Mouse (Mus musculus): ENCODE data around the gene Cyp24a1. TPM values are rescaled to one million over a fixed set of nuclear protein-coding genes. Genes with fewer than 3 reads are reported as not detected.
"Not testable (repeated sequence)": the region's sequence is repeated elsewhere in the genome, so short reads cannot be mapped to it uniquely, and the experiment has no call there.

Gene Cyp24a1
- polyA plus RNA-seq, 1 experiment = 0.04 TPM

GRCm38 (mm10) chr2:170469616-170470308, 27.2 kb downstream of the Cyp24a1 start:
- no peak for DNase-seq
- Histone ChIP-seq H3K4me3 (ENCODE audit: control insufficient read depth, insufficient read depth, low read length) (no peak overlapping the region), H3K36me3 (ENCODE audit: control insufficient read depth, insufficient read depth, low read length) (no peaks in the 10 kb centered on the region), H3K27me3 (ENCODE audit: control insufficient read depth, insufficient read depth, low read length) (no peaks in the 10 kb centered on the region; the same call in 1 of the 2 replicates), H3K4me1 (replicated peaks; ENCODE audit: control insufficient read depth, insufficient read depth, low read length) (no peaks in the 10 kb centered on the region), H3K27ac (ENCODE audit: control insufficient read depth, insufficient read depth, low read length) (no peak overlapping the region)
- WGBS = 1% methylated on average over 10 of the region's 10 CpGs
- TF ChIP-seq CTCF (IDR thresholded peaks at IDR 0.05; ENCODE audit: borderline replicate concordance, control insufficient read depth, extremely low read depth, insufficient read depth, low read length, poor library complexity) (no peak), POLR2A (IDR thresholded peaks at IDR 0.05; ENCODE audit: control insufficient read depth, extremely low read depth, insufficient read depth, low read length, poor library complexity) (no peak)

DNA sequence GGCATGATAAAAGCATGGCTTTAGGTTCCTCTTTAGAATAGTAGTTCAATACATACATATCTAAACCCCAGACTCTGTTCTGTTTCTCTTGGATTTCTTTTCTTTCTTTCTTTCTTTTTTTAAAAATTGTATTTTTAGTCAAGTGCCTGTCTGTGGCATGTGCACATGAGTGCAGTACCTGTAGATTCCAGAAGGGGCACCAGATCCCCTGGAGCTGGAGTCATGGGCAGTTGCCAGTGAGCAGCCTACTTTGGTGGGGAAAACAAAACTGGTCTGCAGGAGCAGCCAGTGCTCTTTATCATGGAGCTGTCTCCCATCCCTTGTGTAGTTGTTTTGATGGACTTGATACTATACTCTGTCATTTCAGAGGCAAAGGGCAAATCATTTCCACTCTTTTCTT, 28.9 kb downstream of the Cyp24a1 start:
- TF ChIP-seq POLR2A (IDR thresholded peaks at IDR 0.05; ENCODE audit: control insufficient read depth, extremely low read depth, insufficient read depth, low read length, poor library complexity) (no peak), CTCF (IDR thresholded peaks at IDR 0.05; ENCODE audit: borderline replicate concordance, control insufficient read depth, extremely low read depth, insufficient read depth, low read length, poor library complexity) (no peak)
- no peaks in the 10 kb centered on the region for H3K36me3 ChIP-seq (ENCODE audit: control insufficient read depth, insufficient read depth, low read length)
- DNase-seq = peak; percentile 30
- no peaks in the 10 kb centered on the region; the same call in 1 of the 2 replicates for H3K27me3 ChIP-seq (ENCODE audit: control insufficient read depth, insufficient read depth, low read length)
- H3K4me3 ChIP-seq (ENCODE audit: control insufficient read depth, insufficient read depth, low read length) = no peak overlapping the region
- H3K4me1 ChIP-seq (replicated peaks; ENCODE audit: control insufficient read depth, insufficient read depth, low read length) = no peaks in the 10 kb centered on the region
- no peak overlapping the region for H3K27ac ChIP-seq (ENCODE audit: control insufficient read depth, insufficient read depth, low read length)

- H3K4me1 ChIP-seq (replicated peaks; ENCODE audit: control insufficient read depth, insufficient read depth, low read length) = no peaks in the 10 kb centered on the region
- 61% methylated on average over 4 of the region's 4 CpGs for WGBS
- no peaks in the 10 kb centered on the region; the same call in 1 of the 2 replicates for H3K27me3 ChIP-seq (ENCODE audit: control insufficient read depth, insufficient read depth, low read length)
- H3K36me3 ChIP-seq (ENCODE audit: control insufficient read depth, insufficient read depth, low read length) = no peaks in the 10 kb centered on the region
- DNase-seq = no peak
- no peak overlapping the region for H3K4me3 ChIP-seq (ENCODE audit: control insufficient read depth, insufficient read depth, low read length)
- H3K27ac ChIP-seq (ENCODE audit: control insufficient read depth, insufficient read depth, low read length) = no peak overlapping the region
- no peak for TF ChIP-seq CTCF (IDR thresholded peaks at IDR 0.05; ENCODE audit: borderline replicate concordance, control insufficient read depth, extremely low read depth, insufficient read depth, low read length, poor library complexity)
- no peak for TF ChIP-seq POLR2A (IDR thresholded peaks at IDR 0.05; ENCODE audit: control insufficient read depth, extremely low read depth, insufficient read depth, low read length, poor library complexity)
Observed at GRCm38 (mm10) chr2:170464817-170465216, 32.1 kb downstream of the Cyp24a1 start.

GRCm38 (mm10) chr2:170461652-170462051, 35.3 kb downstream of the Cyp24a1 start:
- 72% methylated on average over 7 of the region's 7 CpGs for WGBS
- DNase-seq = no peak

GRCm38 (mm10) chr2:170459805-170460204, 37.1 kb downstream of the Cyp24a1 start:
- H3K4me1 ChIP-seq (replicated peaks; ENCODE audit: control insufficient read depth, insufficient read depth, low read length) = no peaks in the 10 kb centered on the region
- WGBS = 45% methylated on average over 9 of the region's 9 CpGs
- TF ChIP-seq CTCF (IDR thresholded peaks at IDR 0.05; ENCODE audit: borderline replicate concordance, control insufficient read depth, extremely low read depth, insufficient read depth, low read length, poor library complexity) = no peak
- TF ChIP-seq POLR2A (IDR thresholded peaks at IDR 0.05; ENCODE audit: control insufficient read depth, extremely low read depth, insufficient read depth, low read length, poor library complexity) = no peak
- H3K36me3 ChIP-seq (ENCODE audit: control insufficient read depth, insufficient read depth, low read length) = no peaks in the 10 kb centered on the region
- H3K27me3 ChIP-seq (ENCODE audit: control insufficient read depth, insufficient read depth, low read length) = no peaks in the 10 kb centered on the region
- H3K27ac ChIP-seq (ENCODE audit: control insufficient read depth, insufficient read depth, low read length) = no peak overlapping the region
- no peak overlapping the region for H3K4me3 ChIP-seq (ENCODE audit: control insufficient read depth, insufficient read depth, low read length)
- no peak for DNase-seq

More at GRCm38 (mm10) chr2:170461652-170462051, 35.3 kb downstream of the Cyp24a1 start:
- H3K27ac ChIP-seq (ENCODE audit: control insufficient read depth, insufficient read depth, low read length) = no peak overlapping the region
- TF ChIP-seq CTCF (IDR thresholded peaks at IDR 0.05; ENCODE audit: borderline replicate concordance, control insufficient read depth, extremely low read depth, insufficient read depth, low read length, poor library complexity) = no peak
- no peak for TF ChIP-seq POLR2A (IDR thresholded peaks at IDR 0.05; ENCODE audit: control insufficient read depth, extremely low read depth, insufficient read depth, low read length, poor library complexity)
- no peaks in the 10 kb centered on the region for H3K4me1 ChIP-seq (replicated peaks; ENCODE audit: control insufficient read depth, insufficient read depth, low read length)
- no peaks in the 10 kb centered on the region for H3K36me3 ChIP-seq (ENCODE audit: control insufficient read depth, insufficient read depth, low read length)
- no peaks in the 10 kb centered on the region for H3K27me3 ChIP-seq (ENCODE audit: control insufficient read depth, insufficient read depth, low read length)
- H3K4me3 ChIP-seq (ENCODE audit: control insufficient read depth, insufficient read depth, low read length) = no peak overlapping the region

GRCm38 (mm10) chr2:170459183-170459582, 37.8 kb downstream of the Cyp24a1 start:
- Histone ChIP-seq H3K27ac (ENCODE audit: control insufficient read depth, insufficient read depth, low read length) (no peak overlapping the region), H3K4me1 (replicated peaks; ENCODE audit: control insufficient read depth, insufficient read depth, low read length) (no peaks in the 10 kb centered on the region), H3K4me3 (ENCODE audit: control insufficient read depth, insufficient read depth, low read length) (no peak overlapping the region), H3K36me3 (ENCODE audit: control insufficient read depth, insufficient read depth, low read length) (no peaks in the 10 kb centered on the region), H3K27me3 (ENCODE audit: control insufficient read depth, insufficient read depth, low read length) (no peaks in the 10 kb centered on the region)
- TF ChIP-seq CTCF (IDR thresholded peaks at IDR 0.05; ENCODE audit: borderline replicate concordance, control insufficient read depth, extremely low read depth, insufficient read depth, low read length, poor library complexity) (no peak), POLR2A (IDR thresholded peaks at IDR 0.05; ENCODE audit: control insufficient read depth, extremely low read depth, insufficient read depth, low read length, poor library complexity) (no peak)
- WGBS = 84% methylated on average over 10 of the region's 10 CpGs
- no peak for DNase-seq

- H3K4me1 ChIP-seq (replicated peaks; ENCODE audit: control insufficient read depth, insufficient read depth, low read length); DNase-seq; H3K4me3 ChIP-seq (ENCODE audit: control insufficient read depth, insufficient read depth, low read length); H3K36me3 ChIP-seq (ENCODE audit: control insufficient read depth, insufficient read depth, low read length); H3K27me3 ChIP-seq (ENCODE audit: control insufficient read depth, insufficient read depth, low read length); H3K27ac ChIP-seq (ENCODE audit: control insufficient read depth, insufficient read depth, low read length): not testable (repeated sequence)
- 77% methylated on average over 4 of the region's 4 CpGs for WGBS
Observed at GRCm38 (mm10) chr2:170453809-170454208, 43.1 kb downstream of the Cyp24a1 start.

All from thymus, adult 2 months (tissue).